Mouse (Mus musculus): ENCODE measurements around the gene Mgst2. TPM values are rescaled to one million over a fixed set of nuclear protein-coding genes. Genes with fewer than 3 reads are reported as not detected.

Mgst2 gene
- polyA plus RNA-seq, 2 experiments: 0.99 to 6.0 TPM

DNA sequence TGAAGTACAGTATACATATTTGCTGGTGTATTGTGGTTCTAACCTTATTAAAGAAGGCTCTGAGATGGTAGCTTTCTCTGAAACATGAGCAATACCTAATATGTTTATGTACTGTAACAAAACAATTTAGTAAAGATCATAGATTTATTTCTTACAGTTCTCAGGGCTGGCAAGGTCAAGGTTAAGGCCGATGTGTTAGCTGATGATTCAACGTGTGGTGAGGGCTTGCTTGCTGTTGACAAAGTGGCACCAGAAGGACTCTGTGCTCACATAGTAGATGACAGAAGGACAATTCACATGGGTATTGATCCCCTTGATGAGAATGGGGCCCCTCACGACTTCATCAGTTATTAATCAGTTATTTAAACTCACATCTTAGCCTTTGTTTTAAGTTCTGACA lies 32.4 kb upstream of the Mgst2 start:
- 0 out of 2 replicates have a peak, but pooled peaks cover 6% of the 10 kb centered on the region for H3K9me3 ChIP-seq (ENCODE audit: control insufficient read depth, low read length)
- H3K4me2 ChIP-seq (replicated peaks; ENCODE audit: low read depth, low read length, severe bottlenecking): no peak overlapping the region
- H3K4me1 ChIP-seq (ENCODE audit: control insufficient read depth, insufficient read depth, low read length): no peaks in the 10 kb centered on the region
- TF ChIP-seq POLR2A (IDR thresholded peaks at IDR 0.05; ENCODE audit: borderline replicate concordance, extremely low read depth, insufficient read depth, insufficient read length): no peak
- H3K9ac ChIP-seq (ENCODE audit: low read depth, low read length, severe bottlenecking): no peak overlapping the region
- no peak overlapping the region for H3K27ac ChIP-seq (replicated peaks; ENCODE audit: low read depth, low read length)
- H3K4me3 ChIP-seq (replicated peaks; ENCODE audit: low read length): no peak overlapping the region
- ATAC-seq (ENCODE audit: low FRiP score, low read depth) (no peak), DNase-seq (ENCODE audit: low spot score) (no peak)
- WGBS: 86% methylated on average over 3 of the region's 3 CpGs
- H3K27me3 ChIP-seq (ENCODE audit: control insufficient read depth, insufficient read depth, low read length): no peaks in the 10 kb centered on the region
- no peaks in the 10 kb centered on the region for H3K36me3 ChIP-seq (ENCODE audit: control insufficient read depth, insufficient read depth, low read length)

- no peaks in the 10 kb centered on the region for H3K36me3 ChIP-seq (ENCODE audit: control insufficient read depth, insufficient read depth, low read length)
- no peaks in the 10 kb centered on the region for H3K27me3 ChIP-seq (ENCODE audit: control insufficient read depth, insufficient read depth, low read length)
- H3K9me3 ChIP-seq (ENCODE audit: control insufficient read depth, low read length): 0 out of 2 replicates have a peak, but pooled peaks cover 6% of the 10 kb centered on the region
- ATAC-seq (ENCODE audit: low FRiP score, low read depth): no peak
- no peak overlapping the region for H3K9ac ChIP-seq (ENCODE audit: low read depth, low read length, severe bottlenecking)
- no peak for DNase-seq (ENCODE audit: low spot score)
- TF ChIP-seq POLR2A (IDR thresholded peaks at IDR 0.05; ENCODE audit: borderline replicate concordance, extremely low read depth, insufficient read depth, insufficient read length): no peak
- no peak overlapping the region for H3K4me3 ChIP-seq (replicated peaks; ENCODE audit: low read length)
- WGBS: 14% methylated on average over 3 of the region's 3 CpGs
- H3K4me2 ChIP-seq (replicated peaks; ENCODE audit: low read depth, low read length, severe bottlenecking): no peak overlapping the region
- no peak overlapping the region for H3K27ac ChIP-seq (replicated peaks; ENCODE audit: low read depth, low read length)
- no peaks in the 10 kb centered on the region for H3K4me1 ChIP-seq (ENCODE audit: control insufficient read depth, insufficient read depth, low read length)
These were observed 31.2 kb upstream of the Mgst2 start for GRCm38 (mm10) chr3:51628977-51629376.

- Histone ChIP-seq H3K27me3 (ENCODE audit: control insufficient read depth, insufficient read depth, low read length) (no peaks in the 10 kb centered on the region), H3K9ac (ENCODE audit: low read depth, low read length, severe bottlenecking) (no peak overlapping the region), H3K4me3 (replicated peaks; ENCODE audit: low read length) (no peak overlapping the region), H3K9me3 (ENCODE audit: control insufficient read depth, low read length) (0 out of 2 replicates have a peak, but pooled peaks cover 6% of the 10 kb centered on the region), H3K27ac (replicated peaks; ENCODE audit: low read depth, low read length) (no peak overlapping the region), H3K4me1 (ENCODE audit: control insufficient read depth, insufficient read depth, low read length) (no peaks in the 10 kb centered on the region), H3K36me3 (ENCODE audit: control insufficient read depth, insufficient read depth, low read length) (no peaks in the 10 kb centered on the region), H3K4me2 (replicated peaks; ENCODE audit: low read depth, low read length, severe bottlenecking) (no peak overlapping the region)
- DNase-seq (ENCODE audit: low spot score) (no peak), ATAC-seq (ENCODE audit: low FRiP score, low read depth) (no peak)
- WGBS: 100% methylated on average over 1 of the region's 1 CpGs
- no peak for TF ChIP-seq POLR2A (IDR thresholded peaks at IDR 0.05; ENCODE audit: borderline replicate concordance, extremely low read depth, insufficient read depth, insufficient read length)
These were observed 29.4 kb upstream of the Mgst2 start for GRCm38 (mm10) chr3:51630746-51631145.

DNA sequence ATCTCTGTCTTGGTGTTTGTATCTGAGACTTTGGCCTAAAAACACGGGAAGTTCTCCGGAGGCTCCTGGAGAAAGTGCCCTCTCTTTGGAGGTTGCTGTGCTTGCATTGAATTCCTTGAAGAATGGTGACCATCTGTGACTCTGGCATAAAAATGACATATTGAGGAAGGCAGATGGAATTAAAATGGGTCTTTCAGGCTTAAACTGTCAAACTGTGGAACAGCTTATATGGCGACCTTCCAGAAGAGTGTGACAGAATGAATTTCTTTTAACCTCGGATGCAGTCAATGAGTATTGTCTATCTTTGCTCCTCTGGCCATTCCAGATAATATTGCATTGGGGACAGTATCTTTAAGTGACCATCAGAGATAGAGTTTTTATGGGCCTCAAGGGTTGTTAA lies 28.2 kb upstream of the Mgst2 start:
- Histone ChIP-seq H3K27ac (replicated peaks; ENCODE audit: low read depth, low read length) (no peak overlapping the region), H3K36me3 (ENCODE audit: control insufficient read depth, insufficient read depth, low read length) (no peaks in the 10 kb centered on the region), H3K9me3 (ENCODE audit: control insufficient read depth, low read length) (0 out of 2 replicates have a peak, but pooled peaks cover 6% of the 10 kb centered on the region), H3K27me3 (ENCODE audit: control insufficient read depth, insufficient read depth, low read length) (no peaks in the 10 kb centered on the region), H3K4me1 (ENCODE audit: control insufficient read depth, insufficient read depth, low read length) (no peaks in the 10 kb centered on the region), H3K4me2 (replicated peaks; ENCODE audit: low read depth, low read length, severe bottlenecking) (no peak overlapping the region), H3K9ac (ENCODE audit: low read depth, low read length, severe bottlenecking) (no peak overlapping the region), H3K4me3 (replicated peaks; ENCODE audit: low read length) (no peak overlapping the region)
- no peak for TF ChIP-seq POLR2A (IDR thresholded peaks at IDR 0.05; ENCODE audit: borderline replicate concordance, extremely low read depth, insufficient read depth, insufficient read length)
- ATAC-seq (ENCODE audit: low FRiP score, low read depth) (no peak), DNase-seq (ENCODE audit: low spot score) (no peak)
- 93% methylated on average over 4 of the region's 4 CpGs for WGBS

DNA sequence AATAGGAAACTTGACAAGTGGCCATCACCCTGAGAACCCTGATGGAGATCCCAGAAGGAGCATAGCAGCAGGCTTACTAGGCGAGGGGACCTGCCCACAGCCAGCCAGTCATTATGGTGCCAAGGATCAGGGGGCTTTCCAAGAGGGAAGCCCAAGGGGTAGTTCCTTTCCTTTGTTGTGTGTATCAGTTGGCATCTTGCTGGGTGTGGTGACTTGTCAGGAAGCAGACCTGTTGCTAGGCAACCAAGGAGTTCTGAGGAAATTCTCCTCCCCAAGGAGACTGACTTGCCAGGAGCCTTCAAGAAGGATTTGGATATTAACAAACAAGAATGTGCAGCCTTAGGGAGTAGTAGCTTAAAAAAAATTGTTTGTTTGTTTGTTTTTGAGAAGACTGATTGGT lies 25.7 kb upstream of the Mgst2 start:
- Histone ChIP-seq H3K9ac (ENCODE audit: low read depth, low read length, severe bottlenecking) (no peak overlapping the region), H3K27me3 (ENCODE audit: control insufficient read depth, insufficient read depth, low read length) (no peaks in the 10 kb centered on the region), H3K4me1 (ENCODE audit: control insufficient read depth, insufficient read depth, low read length) (no peaks in the 10 kb centered on the region), H3K27ac (replicated peaks; ENCODE audit: low read depth, low read length) (no peak overlapping the region), H3K4me3 (replicated peaks; ENCODE audit: low read length) (no peak overlapping the region), H3K9me3 (ENCODE audit: control insufficient read depth, low read length) (0 out of 2 replicates have a peak, but pooled peaks cover 6% of the 10 kb centered on the region), H3K36me3 (ENCODE audit: control insufficient read depth, insufficient read depth, low read length) (no peaks in the 10 kb centered on the region), H3K4me2 (replicated peaks; ENCODE audit: low read depth, low read length, severe bottlenecking) (no peak overlapping the region)
- TF ChIP-seq POLR2A (IDR thresholded peaks at IDR 0.05; ENCODE audit: borderline replicate concordance, extremely low read depth, insufficient read depth, insufficient read length): no peak
- WGBS: 86% methylated on average over 1 of the region's 1 CpGs
- DNase-seq (ENCODE audit: low spot score): no peak
- no peak for ATAC-seq (ENCODE audit: low FRiP score, low read depth)

DNA sequence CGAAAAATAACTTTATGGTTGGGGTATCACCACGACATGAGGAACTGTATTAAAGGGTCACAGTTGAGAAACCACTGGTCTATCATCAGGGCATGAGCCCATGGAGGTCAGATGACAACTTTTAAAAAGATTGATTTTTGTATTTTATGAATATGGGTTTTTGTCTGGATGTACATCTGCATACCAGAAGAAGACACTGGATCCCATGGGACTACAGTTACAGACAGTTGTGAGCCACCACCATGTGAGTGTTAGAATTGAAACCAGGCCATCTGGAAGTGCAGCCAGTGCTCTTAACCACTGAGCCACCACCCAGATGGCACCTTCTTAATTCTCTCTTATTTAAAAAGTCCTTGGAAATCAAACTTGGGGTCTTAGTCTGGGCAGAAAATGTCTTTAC lies 24.2 kb upstream of the Mgst2 start:
- no peak for DNase-seq (ENCODE audit: low spot score)
- no peak overlapping the region for H3K4me2 ChIP-seq (replicated peaks; ENCODE audit: low read depth, low read length, severe bottlenecking)
- no peak overlapping the region for H3K27ac ChIP-seq (replicated peaks; ENCODE audit: low read depth, low read length)
- no peak overlapping the region for H3K9ac ChIP-seq (ENCODE audit: low read depth, low read length, severe bottlenecking)
- H3K9me3 ChIP-seq (ENCODE audit: control insufficient read depth, low read length): 0 out of 2 replicates have a peak, but pooled peaks cover 5% of the 10 kb centered on the region
- no peaks in the 10 kb centered on the region for H3K36me3 ChIP-seq (ENCODE audit: control insufficient read depth, insufficient read depth, low read length)
- no peak overlapping the region for H3K4me3 ChIP-seq (replicated peaks; ENCODE audit: low read length)
- WGBS: 80% methylated on average over 2 of the region's 2 CpGs
- H3K4me1 ChIP-seq (ENCODE audit: control insufficient read depth, insufficient read depth, low read length): no peaks in the 10 kb centered on the region
- no peaks in the 10 kb centered on the region for H3K27me3 ChIP-seq (ENCODE audit: control insufficient read depth, insufficient read depth, low read length)
- no peak for TF ChIP-seq POLR2A (IDR thresholded peaks at IDR 0.05; ENCODE audit: borderline replicate concordance, extremely low read depth, insufficient read depth, insufficient read length)
- ATAC-seq (ENCODE audit: low FRiP score, low read depth): no peak

All from limb, embryonic 14.5 days (tissue).